Mouse (Mus musculus) liver, adult 2 months (tissue): ENCODE measurements at regions not wholly inside any gene's neighbourhood (a gene's known extent, or its start where the extent isn't known, plus 50 kb on each side); places are given as distances from the start of the nearest gene placed in this dataset.

Experiments
- CTCF ChIP-seq: fragments of 200-500 bp; IDR thresholded peaks from 2 replicates; pipeline ENCODE4 v1.5.1; 2011; ENCODE audit warnings: low read depth, low read length, control low read depth
- POLR2A ChIP-seq: fragments of 200-500 bp; IDR thresholded peaks from 2 replicates; pipeline ENCODE4 v1.6.1; 2011; ENCODE audit warnings: low read length, control low read depth; ENCODE audit not compliant: insufficient read depth; ENCODE audit errors: extremely low read depth

GRCm38 (mm10) chr8:8960221-8960620, 269.9 kb upstream of the Arglu1 start:
- TF ChIP-seq CTCF (no peak), POLR2A (no peak)
